Mouse (Mus musculus) right cerebral cortex, postnatal 14 days (tissue): ENCODE measurements at regions not wholly inside any gene's neighbourhood (a gene's known extent, or its start where the extent isn't known, plus 50 kb on each side); places are given as distances from the start of the nearest gene placed in this dataset.

Experiments used
- DNase-seq: peaks from one replicate; pipeline ENCODE4 v3.0.0; 2022

DNA sequence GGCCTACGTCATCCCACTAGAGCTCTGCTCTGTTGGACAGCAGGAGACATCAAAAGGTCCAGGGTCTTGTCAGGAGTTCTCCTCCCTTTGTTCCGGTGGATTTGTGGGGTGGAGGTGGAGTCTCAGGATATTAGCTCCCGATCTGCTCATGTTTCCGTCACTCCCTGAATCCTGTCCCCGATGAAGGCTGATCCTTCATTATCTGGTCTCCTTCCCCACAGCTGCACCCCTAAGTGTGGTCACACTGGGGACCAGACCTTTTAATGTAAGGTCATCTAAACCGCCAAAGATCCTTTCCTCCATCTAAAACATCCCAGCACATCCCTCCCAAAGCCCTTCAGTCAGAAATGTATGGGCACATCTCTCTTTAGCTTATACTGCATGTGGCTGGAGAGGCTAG is 215.6 kb upstream of the Ccdc122 start:
- DNase-seq: no peak

GRCm38 (mm10) chr14:76819690-76820089 is 216.9 kb upstream of the Ccdc122 start:
- DNase-seq: peak; percentile 49

GRCm38 (mm10) chr14:76818256-76819010 is 218.1 kb upstream of the Ccdc122 start:
- DNase-seq: peak; percentile 24

DNA sequence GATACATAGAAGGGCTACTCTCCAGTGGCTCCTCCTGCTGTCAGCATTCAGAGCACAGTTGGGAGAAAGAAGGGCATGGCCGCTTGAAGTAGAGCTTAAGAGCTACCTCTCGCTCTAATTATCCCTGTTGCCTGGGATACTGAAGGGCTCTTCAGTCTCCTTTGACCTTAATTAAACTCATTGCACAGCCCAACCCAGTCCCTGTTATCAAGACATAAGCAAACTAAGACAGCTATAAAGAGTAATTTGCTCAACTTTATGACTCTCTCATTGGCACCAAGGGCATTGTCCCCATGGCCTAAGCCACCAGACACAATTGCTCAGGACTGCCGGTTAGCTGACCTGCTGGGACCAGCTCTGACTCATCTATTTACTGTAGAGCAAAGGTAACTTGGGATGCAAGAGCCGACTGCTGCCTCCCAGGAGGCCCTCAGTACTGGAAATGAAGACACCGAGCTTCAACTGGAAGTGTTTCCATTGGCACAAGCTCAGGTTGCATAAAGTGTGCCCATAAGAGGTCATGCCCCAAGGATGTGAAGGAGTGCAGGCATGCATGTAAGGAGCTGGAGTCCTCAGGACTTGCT is 219.3 kb upstream of the Ccdc122 start:
- no peak for DNase-seq

DNA sequence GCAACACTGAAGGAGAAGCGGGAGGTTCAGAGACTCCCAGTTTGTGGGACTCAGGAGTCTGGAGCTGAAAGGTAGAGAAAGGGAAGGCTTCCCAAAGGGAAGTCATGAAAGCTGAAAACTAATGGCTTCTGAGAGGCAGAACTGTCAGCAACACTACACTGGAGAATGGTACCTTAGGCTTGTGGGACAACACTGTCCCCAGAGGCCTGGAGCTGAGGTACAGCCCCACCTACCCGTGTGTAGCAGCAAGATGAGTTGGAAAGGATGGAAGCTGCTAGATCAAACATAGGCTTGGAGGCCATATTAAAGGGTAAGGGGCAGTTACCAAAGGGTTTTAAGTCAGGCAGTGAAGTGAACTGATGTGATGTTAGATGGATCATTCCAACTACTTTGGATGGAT is 219.9 kb upstream of the Ccdc122 start:
- no peak for DNase-seq

DNA sequence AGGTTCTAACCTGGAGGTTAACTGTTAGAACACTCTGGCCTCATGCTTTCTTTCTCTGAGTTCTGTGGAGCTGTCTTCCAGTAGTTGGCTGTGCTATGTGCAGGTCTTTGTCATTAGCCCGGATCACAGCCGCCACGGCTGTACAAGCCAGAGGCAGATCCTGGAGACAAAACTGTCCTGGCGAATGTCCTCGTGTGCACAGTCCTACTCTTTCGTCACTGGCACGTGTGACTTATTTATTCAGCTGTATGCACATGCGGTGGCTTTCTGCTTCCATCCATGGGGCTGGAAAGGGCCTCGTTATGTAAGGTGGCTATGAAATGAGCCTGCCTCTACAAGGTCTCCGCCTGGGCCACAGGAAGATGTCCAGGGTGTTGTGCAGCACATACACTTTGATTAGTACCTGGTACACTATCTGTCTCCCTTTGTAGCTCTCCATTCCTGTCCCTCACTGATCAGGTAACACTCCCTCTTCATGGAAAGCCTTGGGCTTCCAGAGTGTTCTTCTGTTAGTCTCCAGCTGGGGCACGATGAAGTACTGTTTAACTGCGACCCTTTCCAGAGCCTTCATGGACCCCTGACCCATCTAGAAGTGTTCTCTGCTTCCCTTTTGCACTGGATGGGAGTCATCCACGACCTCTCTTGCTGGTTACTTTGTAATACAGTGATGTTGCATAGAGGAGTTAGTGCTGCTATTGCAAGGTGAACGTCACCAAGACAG is 224.3 kb upstream of the Ccdc122 start:
- no peak for DNase-seq

GRCm38 (mm10) chr14:76810697-76811589 is 225.6 kb upstream of the Ccdc122 start:
- no peak for DNase-seq

DNA sequence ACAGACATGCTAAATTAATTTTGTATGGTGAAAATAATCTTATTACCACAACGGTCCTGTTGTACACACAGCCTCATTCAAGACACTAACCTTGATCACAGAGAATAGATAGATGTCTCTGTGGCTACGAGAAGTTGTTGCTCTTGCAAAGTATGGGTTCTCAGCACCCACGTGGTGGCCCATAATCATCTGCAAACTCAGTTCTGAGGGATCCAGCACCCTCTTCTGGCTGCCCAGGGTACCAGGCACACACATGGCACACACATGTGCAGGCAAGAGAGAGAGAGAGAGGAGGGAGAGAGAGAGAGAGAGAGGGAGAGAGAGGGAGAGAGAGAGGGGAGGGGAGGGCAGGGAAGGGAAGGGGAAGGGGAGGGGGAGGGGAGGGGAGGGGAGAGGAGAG is 226.5 kb upstream of the Ccdc122 start:
- no peak for DNase-seq

DNA sequence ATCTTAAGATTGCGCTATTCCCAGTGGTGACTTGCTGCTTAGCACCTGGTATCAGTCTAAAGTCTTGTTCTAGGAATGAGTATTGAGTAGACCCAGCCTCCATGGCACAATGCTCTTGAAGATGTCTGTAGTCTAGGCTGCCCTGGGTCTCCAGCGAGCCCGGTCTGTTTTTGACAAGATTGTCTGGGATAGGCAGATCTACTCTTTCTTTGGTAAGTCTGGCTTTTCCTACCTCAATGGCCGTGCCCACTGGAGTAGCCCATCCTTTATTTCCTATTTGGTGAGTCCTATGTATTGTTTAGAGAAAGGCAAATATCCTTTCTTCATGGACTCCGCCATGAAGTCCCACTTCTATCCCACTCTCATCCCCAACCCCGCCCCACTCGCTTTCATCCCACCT is 227.2 kb upstream of the Ccdc122 start:
- DNase-seq: no peak

DNA sequence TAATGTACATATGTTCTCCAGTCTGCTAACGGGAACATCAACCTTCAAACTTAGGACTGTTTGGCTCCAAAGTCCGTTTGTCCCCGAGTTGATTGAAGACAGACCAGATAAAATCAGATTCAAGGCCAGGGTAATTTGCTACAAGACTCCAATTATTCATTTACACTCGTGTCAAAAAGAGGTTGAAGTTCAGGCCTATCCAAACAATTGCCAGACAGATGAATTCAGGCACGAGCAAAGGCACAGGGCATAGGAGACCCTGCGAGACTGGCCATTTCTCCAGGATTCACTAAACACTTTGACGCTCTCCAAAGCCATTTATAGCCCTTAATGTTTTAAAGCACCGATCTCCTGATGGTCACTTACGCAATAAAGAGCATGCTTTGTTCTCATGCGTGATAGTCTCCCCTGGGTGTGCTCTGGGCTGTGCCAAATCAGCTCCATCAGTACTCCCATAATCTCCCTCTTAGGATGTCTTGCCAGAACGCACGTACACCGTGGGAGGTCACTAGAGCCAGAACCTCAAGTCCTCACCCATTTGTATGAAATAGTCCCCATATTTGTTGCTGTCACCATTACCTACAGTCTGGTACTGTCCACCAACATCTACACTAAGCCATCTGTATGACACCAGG is 231.3 kb upstream of the Ccdc122 start:
- DNase-seq: no peak

DNA sequence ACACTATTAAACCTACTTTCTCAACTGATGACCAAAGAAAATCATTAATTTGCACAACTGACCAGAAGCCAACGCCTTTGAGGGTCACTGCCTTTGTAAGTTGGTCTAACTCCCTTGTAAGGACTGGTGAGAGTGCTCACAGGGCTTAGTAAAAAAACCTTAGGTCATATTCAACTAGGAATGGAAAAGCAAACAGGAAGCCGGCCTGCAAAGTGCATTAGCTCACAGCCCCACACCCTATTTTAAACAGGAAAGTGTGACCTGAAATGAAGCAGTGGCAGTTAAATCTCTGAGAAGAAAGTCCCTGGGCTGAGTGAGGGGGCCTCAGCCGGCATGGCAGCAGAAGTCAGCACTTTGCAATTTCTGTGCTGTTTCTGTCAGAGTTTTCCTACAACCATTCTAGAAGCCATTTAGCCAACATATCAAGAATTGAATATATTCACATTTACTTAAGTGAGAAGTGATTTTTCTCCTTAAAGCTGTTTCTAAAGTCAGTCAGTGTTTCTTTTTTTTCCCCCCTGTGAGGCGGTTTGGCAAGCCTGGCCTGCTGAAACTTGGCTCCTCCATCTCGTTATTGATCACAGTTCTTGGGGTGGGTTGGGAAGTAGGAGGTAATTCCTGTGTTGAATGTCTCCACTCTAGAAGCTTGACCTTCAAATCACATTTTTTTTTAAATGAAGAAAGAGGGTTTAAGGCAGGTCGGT is 232.0 kb upstream of the Ccdc122 start:
- DNase-seq: no peak

GRCm38 (mm10) chr14:76800181-76800580 is 236.4 kb upstream of the Ccdc122 start:
- no peak for DNase-seq

- no peak for DNase-seq
Measured at GRCm38 (mm10) chr14:76799741-76800140, 236.8 kb upstream of the Ccdc122 start.

- no peak for DNase-seq
Measured at GRCm38 (mm10) chr14:76798925-76799428, 237.6 kb upstream of the Ccdc122 start.

DNA sequence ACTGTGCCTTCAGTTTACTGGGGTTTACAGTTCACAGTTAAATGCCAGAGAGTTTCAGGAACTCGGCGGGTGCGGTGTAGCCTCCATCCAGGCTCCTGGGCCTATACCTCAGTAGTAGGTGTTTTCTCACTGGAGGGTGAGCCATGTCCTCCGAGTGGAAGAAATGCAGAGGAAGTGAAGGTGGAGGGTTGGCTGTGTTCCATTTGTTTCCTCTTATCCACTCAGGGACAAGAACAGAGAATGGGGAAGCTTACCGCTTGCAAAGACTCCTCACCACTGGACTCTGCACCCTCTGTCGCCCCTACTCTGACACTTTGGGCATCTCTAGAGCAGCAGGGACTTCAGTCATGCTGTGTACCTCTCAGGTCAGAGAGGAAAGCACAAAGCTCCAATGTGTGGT is 238.1 kb upstream of the Ccdc122 start:
- DNase-seq: no peak

GRCm38 (mm10) chr14:76797518-76797917 is 239.1 kb upstream of the Ccdc122 start:
- DNase-seq: no peak

DNA sequence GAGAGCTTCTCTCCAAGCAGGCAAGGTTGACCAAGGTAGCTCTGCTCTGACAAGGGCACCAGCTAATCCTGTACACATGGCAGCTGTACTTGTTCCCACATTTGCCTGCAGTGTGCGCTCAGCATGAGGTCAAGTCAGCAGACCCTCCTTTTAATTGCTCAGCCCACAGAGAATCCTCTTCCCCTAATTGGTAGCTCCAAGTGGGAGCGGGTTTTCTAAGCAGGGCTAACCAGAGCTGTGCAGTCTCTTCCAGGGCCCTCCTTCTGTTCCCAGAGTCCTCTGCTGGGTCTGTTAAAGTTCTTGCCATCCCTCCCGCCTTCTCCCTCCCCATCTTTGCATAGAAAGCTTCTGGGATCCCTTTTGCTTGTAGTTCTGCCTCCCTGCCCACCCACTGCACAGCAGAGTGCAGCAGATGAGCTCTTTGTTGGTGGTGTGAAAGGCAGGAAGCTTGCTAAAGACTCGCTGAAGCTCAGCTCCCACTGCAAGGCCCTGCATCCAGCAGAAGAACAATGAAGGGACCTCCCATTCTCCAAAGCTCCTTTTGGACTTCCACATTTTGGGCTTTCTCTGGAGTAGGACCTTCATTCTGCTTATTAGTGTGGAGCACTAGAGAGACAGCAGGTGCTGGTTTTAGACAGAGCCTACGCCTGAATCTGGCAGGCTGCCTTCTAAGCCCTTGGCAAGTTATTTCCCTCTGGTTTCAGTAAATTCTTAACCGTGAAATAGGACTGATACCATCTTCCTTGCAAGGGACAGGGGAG is 235.3 kb upstream of the Serp2 start:
- peak; percentile 38 for DNase-seq

GRCm38 (mm10) chr14:76789376-76789775 is 232.7 kb upstream of the Serp2 start:
- no peak for DNase-seq

- no peak for DNase-seq
Measured at GRCm38 (mm10) chr14:76787601-76788000, 230.9 kb upstream of the Serp2 start.

- no peak for DNase-seq
Measured at GRCm38 (mm10) chr14:76786214-76786613, 229.5 kb upstream of the Serp2 start.

DNA sequence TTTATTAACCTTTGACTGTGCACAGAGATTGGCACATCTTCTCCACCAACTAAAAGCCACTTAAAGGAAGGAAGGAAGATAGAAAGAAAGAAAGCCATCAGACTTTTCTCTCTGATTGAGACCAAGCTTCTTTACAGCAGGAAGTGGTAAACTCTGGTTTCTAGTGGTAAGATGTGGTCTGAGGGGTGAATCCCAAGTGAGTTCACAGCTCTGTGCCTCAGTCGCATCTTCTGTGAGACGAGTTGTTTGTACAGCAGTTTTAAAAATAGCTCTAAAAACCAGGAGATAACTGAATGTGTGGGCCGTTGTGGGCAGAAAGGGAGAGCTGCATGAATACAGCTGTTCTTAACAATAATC is 224.8 kb upstream of the Serp2 start:
- DNase-seq: no peak
